In genomic region chr6:5507821-5508220, GRCm38 (mm10) we compare ENCODE assay signal across 21 mouse cellular contexts. TPM values are rescaled to one million over a fixed set of nuclear protein-coding genes. Genes with fewer than 3 reads are reported as not detected.
DNase-seq lines count a peak whose midpoint lies in the region; ATAC-seq and TF ChIP-seq lines count a peak whose summit lies in the region.
"Had no signal": no experiment of that assay in that cellular context is flagged by ENCODE, and none has a peak within 500 bp of the region (broad histone marks: within the 10 kb centered on the region; RNA-seq: fewer than 3 reads in every experiment).

No protein-coding gene starts in this region.

- no peak overlapping the region for H3K4me3 ChIP-seq in heart, postnatal 0 days (ENCODE audit: low read depth, low read length)
- no peak overlapping the region for H3K4me3 ChIP-seq in stomach, embryonic 16.5 days (replicated peaks; ENCODE audit: low read length)
- H3K4me3 ChIP-seq: embryonic facial prominence, embryonic 10.5 days; heart, embryonic 13.5 days; limb, embryonic 10.5 days had no signal

- intact Hi-C loops in heart, postnatal 14 days (cut with DNase I) = no loop called here

- no peak overlapping the region for H3K9ac ChIP-seq in heart, postnatal 0 days (replicated peaks; ENCODE audit: low read depth, low read length)
- no peak overlapping the region for H3K9ac ChIP-seq in stomach, embryonic 16.5 days (ENCODE audit: low read length)
- H3K9ac ChIP-seq: heart, embryonic 13.5 days; liver, postnatal 0 days had no signal

- H3K27me3 ChIP-seq in heart, postnatal 0 days (ENCODE audit: control insufficient read depth, insufficient read depth, low read length) = no peaks in the 10 kb centered on the region
- H3K27me3 ChIP-seq in stomach, embryonic 16.5 days (ENCODE audit: control insufficient read depth, insufficient read depth, low read length) = no peaks in the 10 kb centered on the region
- H3K27me3 ChIP-seq: heart, embryonic 13.5 days had no signal

- no peak for ATAC-seq in heart, postnatal 0 days (ENCODE audit: insufficient read depth, low read depth)
- ATAC-seq in stomach, embryonic 16.5 days (ENCODE audit: insufficient read depth, low FRiP score) = no peak
- ATAC-seq: hindbrain, postnatal 0 days; intestine, embryonic 16.5 days; liver, postnatal 0 days had no signal

- H3K9me3 ChIP-seq in heart, postnatal 0 days (replicated peaks; ENCODE audit: control insufficient read depth, low read length) = no peaks in the 10 kb centered on the region
- H3K9me3 ChIP-seq in stomach, embryonic 16.5 days (replicated peaks; ENCODE audit: control insufficient read depth, low read length) = no peaks in the 10 kb centered on the region
- H3K9me3 ChIP-seq: embryonic facial prominence, embryonic 10.5 days; heart, embryonic 13.5 days; limb, embryonic 10.5 days had no signal

- peak overlapping the region; percentile 52 for H3K27ac ChIP-seq in heart, postnatal 0 days (ENCODE audit: low read depth)
- 0 out of 2 replicates have a peak overlapping the region, but pooled peaks have one; percentile 41 for H3K27ac ChIP-seq in stomach, embryonic 16.5 days (ENCODE audit: low read length)
- H3K27ac ChIP-seq: embryonic facial prominence, embryonic 10.5 days; heart, embryonic 13.5 days; hindbrain, postnatal 0 days; limb, embryonic 10.5 days had no signal

- H3K36me3 ChIP-seq in heart, postnatal 0 days (replicated peaks; ENCODE audit: control insufficient read depth, insufficient read depth, low read length) = no peaks in the 10 kb centered on the region
- no peaks in the 10 kb centered on the region for H3K36me3 ChIP-seq in stomach, embryonic 16.5 days (ENCODE audit: control insufficient read depth, insufficient read depth, low read length)
- H3K36me3 ChIP-seq: embryonic facial prominence, embryonic 10.5 days; heart, embryonic 13.5 days; limb, embryonic 10.5 days had no signal

- TF ChIP-seq EP300 in heart, postnatal 0 days (IDR thresholded peaks at IDR 0.05; ENCODE audit: low read depth) = no peak

- peak; percentile 44 for DNase-seq in adrenal gland, postnatal 14 days
- no peak for DNase-seq in adrenal gland, adult 18-20 months (ENCODE audit: low spot score in 2 of 2)
- no peak for DNase-seq in heart, postnatal 0 days (ENCODE audit: low spot score)
- DNase-seq in heart, postnatal 14 days = no peak
- peak; percentile 21 for DNase-seq in lung, postnatal 36 days
- DNase-seq in lung, adult 18-20 months = no peak
- no peak for DNase-seq in T-cell, adult 2 months (ENCODE audit: low spot score)
- DNase-seq: cerebellum, adult 9-11 months; liver; liver, postnatal 0 days; lung, postnatal 10 days; thymus, postnatal 25 days had no signal

- peaks cover 32% of the 10 kb centered on the region for H3K4me1 ChIP-seq in heart, postnatal 0 days (ENCODE audit: control insufficient read depth, insufficient read depth)
- peaks cover 13% of the 10 kb centered on the region for H3K4me1 ChIP-seq in stomach, embryonic 16.5 days (ENCODE audit: control insufficient read depth, insufficient read depth, low read length)

- H3K4me2 ChIP-seq in heart, postnatal 0 days (ENCODE audit: low read depth, low read length) = no peak overlapping the region
- no peak overlapping the region for H3K4me2 ChIP-seq in stomach, embryonic 16.5 days (ENCODE audit: low read depth, low read length)
- H3K4me2 ChIP-seq: heart, embryonic 13.5 days; midbrain, embryonic 11.5 days had no signal

- TF ChIP-seq CTCF in heart, postnatal 0 days (IDR thresholded peaks at IDR 0.05; ENCODE audit: low read depth) = no peak

- 64% methylated on average over 5 of the region's 5 CpGs for WGBS in heart, postnatal 0 days
- WGBS in stomach, embryonic 16.5 days = 76% methylated on average over 5 of the region's 5 CpGs

RNA-seq across cellular contexts. Expression of gene Pdk4, which starts 11.7 kb away (rescaled TPM):
- total RNA-seq in adrenal gland, postnatal 14 days (2021) = 533 and 734 TPM in 2 replicates
- total RNA-seq in adrenal gland, adult 18-20 months (2021) = 100 to 1,000 TPM; 290 to 1,000 TPM
- total RNA-seq in heart, postnatal 0 days (2014; rRNA removed; ENCODE audit: low replicate concordance) = 75.5 and 77.6 TPM in 2 replicates
- 71.1 and 129 TPM in 2 replicates for polyA plus RNA-seq in heart, postnatal 0 days (2015; fragmentation: Nextera tagmentation; extraction: Ambion mirVana)
- total RNA-seq in heart, postnatal 14 days (2021) = 1,000 to 10,000 TPM in 1 of 2 experiments, 100 to 1,000 TPM in 1; 588 to 1,036 TPM
- polyA plus RNA-seq in stomach, embryonic 16.5 days (2015; fragmentation: Nextera tagmentation; extraction: Ambion mirVana) = 5.2 and 6.4 TPM in 2 replicates
- total RNA-seq: common myeloid progenitor, adult 5-6 weeks; megakaryocyte progenitor cell, adult 5-6 weeks had no signal

Comparison
In these comparisons a context has a peak if more than half of its experiments do, and no peak if none do; other contexts are left out.
1. DNase-seq: peak in adrenal gland, postnatal 14 days (single experiment) and lung, postnatal 36 days (single experiment); none in adrenal gland, adult 18-20 months (0 of 2), heart, postnatal 0 days (single experiment), heart, postnatal 14 days (0 of 2), lung, adult 18-20 months (0 of 2) and T-cell, adult 2 months (single experiment).